Comparison of ENCODE assay signal across 8 mouse cellular contexts in genomic region chr5:130001356-130001987, GRCm38 (mm10). TPM values are rescaled to one million over a fixed set of nuclear protein-coding genes. Genes with fewer than 3 reads are reported as not detected.
DNase-seq lines count a peak whose midpoint lies in the region; ATAC-seq and TF ChIP-seq lines count a peak whose summit lies in the region.

No protein-coding gene starts in this region.

- WGBS in kidney, adult 2 months = 62% methylated on average over 5 of the region's 5 CpGs
- 71% methylated on average over 5 of the region's 5 CpGs for WGBS in limb, embryonic 10.5 days
- 68% methylated on average over 5 of the region's 5 CpGs for WGBS in midbrain, postnatal 0 days

- H3K27ac ChIP-seq in kidney, adult 2 months (ENCODE audit: insufficient read depth, low read depth, low read length) = no peak overlapping the region
- H3K27ac ChIP-seq in brown adipose tissue, adult 24 weeks (replicated peaks; ENCODE audit: low read depth, low read length) = peak overlapping the region; percentile 40
- H3K27ac ChIP-seq in limb, embryonic 10.5 days = peak overlapping the region; percentile 92
- H3K27ac ChIP-seq in midbrain, postnatal 0 days (ENCODE audit: low read depth, low read length) = no peak overlapping the region

- H3K9ac ChIP-seq in midbrain, postnatal 0 days (replicated peaks; ENCODE audit: low read length, poor library complexity, severe bottlenecking) = 0 out of 2 replicates have a peak overlapping the region, but pooled peaks have one; percentile 84

- no peak for ATAC-seq in midbrain, postnatal 0 days (ENCODE audit: low FRiP score)

- TF ChIP-seq CTCF in kidney, adult 2 months (conservative IDR thresholded peaks at IDR 0.05; ENCODE audit: insufficient read depth, insufficient read length, low read depth, low read length) = no peak
- TF ChIP-seq CTCF in midbrain, postnatal 0 days (IDR thresholded peaks at IDR 0.05) = no peak

- peak overlapping the region; percentile 70 for H3K4me2 ChIP-seq in midbrain, postnatal 0 days (ENCODE audit: low read depth, low read length, poor library complexity, severe bottlenecking)

- no peaks in the 10 kb centered on the region for H3K27me3 ChIP-seq in kidney, adult 2 months (replicated peaks; ENCODE audit: control insufficient read depth, insufficient read depth, low read length)
- H3K27me3 ChIP-seq in limb, embryonic 10.5 days (ENCODE audit: low read depth, poor library complexity, severe bottlenecking) = no peaks in the 10 kb centered on the region
- H3K27me3 ChIP-seq in midbrain, postnatal 0 days (ENCODE audit: insufficient read depth, low read length) = no peaks in the 10 kb centered on the region

- H3K4me3 ChIP-seq in kidney, adult 2 months (ENCODE audit: insufficient read depth, low read depth, low read length) = 0 out of 2 replicates have a peak overlapping the region, but pooled peaks have one; percentile 71
- peak overlapping the region; percentile 90 for H3K4me3 ChIP-seq in brown adipose tissue, adult 24 weeks (ENCODE audit: insufficient read depth, low read depth, low read length)
- H3K4me3 ChIP-seq in limb, embryonic 10.5 days = peak overlapping the region; percentile 72
- peak overlapping the region; percentile 66 for H3K4me3 ChIP-seq in midbrain, postnatal 0 days (ENCODE audit: low read depth, low read length)

- H3K4me1 ChIP-seq in kidney, adult 2 months (ENCODE audit: control insufficient read depth, insufficient read depth, low read length) = 0 out of 2 replicates have a peak, but pooled peaks cover 4% of the 10 kb centered on the region
- peaks cover 8% of the 10 kb centered on the region; the same call in 1 of the 2 replicates for H3K4me1 ChIP-seq in brown adipose tissue, adult 24 weeks (ENCODE audit: control insufficient read depth, insufficient read depth, insufficient read length, low read length)
- H3K4me1 ChIP-seq in limb, embryonic 10.5 days = peaks cover 26% of the 10 kb centered on the region
- 0 out of 2 replicates have a peak, but pooled peaks cover 3% of the 10 kb centered on the region for H3K4me1 ChIP-seq in midbrain, postnatal 0 days (ENCODE audit: insufficient read depth, low read length)

- H3K36me3 ChIP-seq in kidney, adult 2 months (ENCODE audit: control insufficient read depth, insufficient read depth, low read length) = no peaks in the 10 kb centered on the region
- H3K36me3 ChIP-seq in limb, embryonic 10.5 days = peaks cover 42% of the 10 kb centered on the region
- no peaks in the 10 kb centered on the region for H3K36me3 ChIP-seq in midbrain, postnatal 0 days (ENCODE audit: insufficient read depth, low read length)

- 0 out of 2 replicates have a peak, but pooled peaks cover 3% of the 10 kb centered on the region for H3K9me3 ChIP-seq in limb, embryonic 10.5 days (replicated peaks)
- no peaks in the 10 kb centered on the region for H3K9me3 ChIP-seq in midbrain, postnatal 0 days (ENCODE audit: low read length)

- TF ChIP-seq POLR2A in kidney, adult 2 months (IDR thresholded peaks at IDR 0.05; ENCODE audit: low read depth, low read length) = no peak

- no peak for DNase-seq in kidney, adult 2 months
- DNase-seq in kidney, postnatal 14 days = no peak
- no peak for DNase-seq in limb, embryonic 10.5 days (ENCODE audit: low spot score)
- DNase-seq in midbrain, postnatal 0 days (ENCODE audit: low spot score) = no peak
- no peak for DNase-seq in adrenal gland, adult (ENCODE audit: inconsistent age in 2 of 2, low spot score in 1 of 2)
- no peak for DNase-seq in urinary bladder, postnatal 25 days (ENCODE audit: low spot score)
- DNase-seq in right cerebral cortex, postnatal 36 days (ENCODE audit: low spot score in 2 of 2) = no peak

RNA-seq across cellular contexts. Expression of gene Gusb, which starts 1.4 kb away (rescaled TPM):
- polyA plus RNA-seq in kidney, adult 2 months (2012; rRNA removed) = 26.0 and 26.5 TPM in 2 replicates
- polyA plus RNA-seq in brown adipose tissue, adult 24 weeks (2012; ENCODE audit: insufficient read depth, insufficient read length, missing spikeins) = 16.5 and 18.5 TPM in 2 replicates
- 53.9 and 61.7 TPM in 2 replicates for polyA plus RNA-seq in limb, embryonic 10.5 days (2016; fragmentation: Nextera tagmentation; extraction: Ambion mirVana)
- 22.0 and 26.7 TPM in 2 replicates for total RNA-seq in midbrain, postnatal 0 days (2014; rRNA removed)
- polyA plus RNA-seq in midbrain, postnatal 0 days (2015; fragmentation: Nextera tagmentation; extraction: Ambion mirVana) = 42.3 and 44.9 TPM in 2 replicates

RNA-seq across cellular contexts. Expression of gene Asl, which starts 27.6 kb away (rescaled TPM):
- 440 and 469 TPM in 2 replicates for polyA plus RNA-seq in kidney, adult 2 months (2012; rRNA removed)
- polyA plus RNA-seq in brown adipose tissue, adult 24 weeks (2012; ENCODE audit: insufficient read depth, insufficient read length, missing spikeins) = 23.4 and 27.8 TPM in 2 replicates
- polyA plus RNA-seq in limb, embryonic 10.5 days (2016; fragmentation: Nextera tagmentation; extraction: Ambion mirVana) = 26.1 and 27.5 TPM in 2 replicates
- total RNA-seq in midbrain, postnatal 0 days (2014; rRNA removed) = 34.0 and 39.1 TPM in 2 replicates
- 52.8 and 54.0 TPM in 2 replicates for polyA plus RNA-seq in midbrain, postnatal 0 days (2015; fragmentation: Nextera tagmentation; extraction: Ambion mirVana)

RNA-seq across cellular contexts. Expression of gene Crcp, which starts 27.6 kb away (rescaled TPM):
- 14.4 and 19.3 TPM in 2 replicates for polyA plus RNA-seq in kidney, adult 2 months (2012; rRNA removed)
- 21.9 and 23.3 TPM in 2 replicates for polyA plus RNA-seq in brown adipose tissue, adult 24 weeks (2012; ENCODE audit: insufficient read depth, insufficient read length, missing spikeins)
- 57.2 and 61.0 TPM in 2 replicates for polyA plus RNA-seq in limb, embryonic 10.5 days (2016; fragmentation: Nextera tagmentation; extraction: Ambion mirVana)
- total RNA-seq in midbrain, postnatal 0 days (2014; rRNA removed) = 54.0 and 63.3 TPM in 2 replicates
- polyA plus RNA-seq in midbrain, postnatal 0 days (2015; fragmentation: Nextera tagmentation; extraction: Ambion mirVana) = 86.8 and 90.9 TPM in 2 replicates

RNA-seq across cellular contexts. Expression of gene Vkorc1l1, which starts 59.7 kb away (rescaled TPM):
- polyA plus RNA-seq in kidney, adult 2 months (2012; rRNA removed) = 14.8 and 19.3 TPM in 2 replicates
- polyA plus RNA-seq in brown adipose tissue, adult 24 weeks (2012; ENCODE audit: insufficient read depth, insufficient read length, missing spikeins) = 31.1 and 41.5 TPM in 2 replicates
- 34.4 and 36.7 TPM in 2 replicates for polyA plus RNA-seq in limb, embryonic 10.5 days (2016; fragmentation: Nextera tagmentation; extraction: Ambion mirVana)
- total RNA-seq in midbrain, postnatal 0 days (2014; rRNA removed) = 78.5 and 87.1 TPM in 2 replicates
- 21.0 and 22.8 TPM in 2 replicates for polyA plus RNA-seq in midbrain, postnatal 0 days (2015; fragmentation: Nextera tagmentation; extraction: Ambion mirVana)

Comparison
In these comparisons a context has a peak if more than half of its experiments do, and no peak if none do; other contexts are left out.
1. H3K27ac ChIP-seq: peak in brown adipose tissue, adult 24 weeks (single experiment) and limb, embryonic 10.5 days (single experiment); none in kidney, adult 2 months (single experiment) and midbrain, postnatal 0 days (single experiment).
2. Peak in every context shown above with its lines, with median percentiles within 50 percentile points of each other: H3K4me3 ChIP-seq.